Mouse (Mus musculus) megakaryocyte, embryonic 14.5 days (primary cell): ENCODE measurements around the gene Tmem143.
"Not testable (repeated sequence)": the region's sequence is repeated elsewhere in the genome, so short reads cannot be mapped to it uniquely, and the experiment has no call there.

Source experiments
- FLI1 ChIP-seq: IDR thresholded peaks from 2 replicates; pipeline ENCODE4 v1.6.1; 2012; ENCODE audit warnings: low read length, inconsistent platforms, mixed read lengths
- GATA1 ChIP-seq: IDR thresholded peaks from 3 replicates; pipeline ENCODE4 v1.6.1; 2012; ENCODE audit warnings: mixed read lengths, low read length, inconsistent platforms, borderline replicate concordance

- TF ChIP-seq GATA1, FLI1: not testable (repeated sequence)
Observed at GRCm38 (mm10) chr7:45933766-45934165, 37.0 kb downstream of the Tmem143 start.
